Comparison of ENCODE assay signal across 16 mouse cellular contexts in genomic region chr7:105638776-105639175, GRCm38 (mm10). TPM values are rescaled to one million over a fixed set of nuclear protein-coding genes. Genes with fewer than 3 reads are reported as not detected.
DNase-seq lines count a peak whose midpoint lies in the region; ATAC-seq lines count a peak whose summit lies in the region.
"Had no signal": no experiment of that assay in that cellular context is flagged by ENCODE, and none has a peak within 500 bp of the region (broad histone marks: within the 10 kb centered on the region; RNA-seq: fewer than 3 reads in every experiment).

No protein-coding gene starts in this region.

- peak overlapping the region; percentile 86; the same call in 1 of the 2 replicates for H3K4me2 ChIP-seq in heart, embryonic 14.5 days (ENCODE audit: low read length)
- peak overlapping the region; percentile 92 for H3K4me2 ChIP-seq in liver, embryonic 11.5 days
- peak overlapping the region; percentile 86 for H3K4me2 ChIP-seq in embryonic facial prominence, embryonic 15.5 days (replicated peaks)

- H3K36me3 ChIP-seq in heart, embryonic 14.5 days (ENCODE audit: control insufficient read depth, insufficient read depth, low read length) = peaks cover 43% of the 10 kb centered on the region
- H3K36me3 ChIP-seq in liver, embryonic 11.5 days (ENCODE audit: control insufficient read depth, insufficient read depth, low read length) = peaks cover 15% of the 10 kb centered on the region; the same call in 1 of the 2 replicates
- H3K36me3 ChIP-seq in embryonic facial prominence, embryonic 15.5 days = peaks cover 43% of the 10 kb centered on the region
- H3K36me3 ChIP-seq in limb, embryonic 10.5 days = peaks cover 50% of the 10 kb centered on the region

- peak overlapping the region; percentile 83; the same call in 1 of the 2 replicates for H3K9ac ChIP-seq in heart, embryonic 14.5 days (ENCODE audit: low read length)
- H3K9ac ChIP-seq in liver, embryonic 11.5 days (ENCODE audit: low read depth, low read length) = no peak overlapping the region
- H3K9ac ChIP-seq in embryonic facial prominence, embryonic 15.5 days = no peak overlapping the region

- 93% methylated on average over 6 of the region's 6 CpGs for WGBS in heart, embryonic 14.5 days
- WGBS in liver, embryonic 11.5 days = 89% methylated on average over 6 of the region's 6 CpGs
- 88% methylated on average over 6 of the region's 6 CpGs for WGBS in embryonic facial prominence, embryonic 15.5 days
- 93% methylated on average over 6 of the region's 6 CpGs for WGBS in limb, embryonic 10.5 days

- no peaks in the 10 kb centered on the region for H3K9me3 ChIP-seq in heart, embryonic 14.5 days (ENCODE audit: control insufficient read depth, low read length)
- no peaks in the 10 kb centered on the region for H3K9me3 ChIP-seq in liver, embryonic 11.5 days (ENCODE audit: control insufficient read depth, low read length)
- no peaks in the 10 kb centered on the region for H3K9me3 ChIP-seq in embryonic facial prominence, embryonic 15.5 days (replicated peaks)
- no peaks in the 10 kb centered on the region for H3K9me3 ChIP-seq in limb, embryonic 10.5 days (replicated peaks)

- no peak for DNase-seq in heart, postnatal 14 days
- peak; percentile 27 for DNase-seq in liver, embryonic 11.5 days (ENCODE audit: low spot score)
- no peak for DNase-seq in liver
- DNase-seq in limb, embryonic 10.5 days (ENCODE audit: low spot score) = no peak
- DNase-seq in thymus, postnatal 10 days (ENCODE audit: low spot score in 2 of 2) = no peak
- DNase-seq: gastrocnemius, postnatal 36 days; kidney, postnatal 14 days; layer of hippocampus, postnatal 36 days; left cerebral cortex, postnatal 4 days; lung, adult 2 months; thymus, postnatal 14 days had no signal

- no peaks in the 10 kb centered on the region for H3K27me3 ChIP-seq in heart, embryonic 14.5 days (ENCODE audit: control insufficient read depth, insufficient read depth, low read length)
- H3K27me3 ChIP-seq in liver, embryonic 11.5 days (replicated peaks; ENCODE audit: control insufficient read depth, insufficient read depth, low read length) = no peaks in the 10 kb centered on the region
- no peaks in the 10 kb centered on the region for H3K27me3 ChIP-seq in embryonic facial prominence, embryonic 15.5 days
- H3K27me3 ChIP-seq in limb, embryonic 10.5 days (ENCODE audit: low read depth, poor library complexity, severe bottlenecking) = peaks cover 6% of the 10 kb centered on the region

- no peak for ATAC-seq in heart, embryonic 14.5 days (ENCODE audit: insufficient number of reproducible peaks, insufficient read depth, low FRiP score, low read depth)
- no peak for ATAC-seq in liver, embryonic 11.5 days (replicated peaks; ENCODE audit: low FRiP score)
- ATAC-seq in embryonic facial prominence, embryonic 15.5 days (ENCODE audit: insufficient number of reproducible peaks, low FRiP score, low TSS enrichment, low read depth) = no peak
- ATAC-seq: activated CD4-positive, CD25-positive, alpha-beta regulatory T cell, adult 4 months; CD4-positive, CD25-positive, alpha-beta regulatory T cell, adult 4 months had no signal

- intact Hi-C loops in heart, postnatal 14 days (cut with DNase I) = loop anchor here (5.0 kb wide), 1 partner anchor 151 kb away; no protein-coding TSS in a partner anchor

- no peak overlapping the region for H3K27ac ChIP-seq in heart, embryonic 14.5 days (replicated peaks in 1 of 2; ENCODE audit: control insufficient read depth in 1 of 2, insufficient read depth in 1 of 2, low read depth in 2 of 2, low read length in 2 of 2)
- no peak overlapping the region for H3K27ac ChIP-seq in liver, embryonic 11.5 days (ENCODE audit: low read depth, low read length)
- H3K27ac ChIP-seq in embryonic facial prominence, embryonic 15.5 days (replicated peaks) = no peak overlapping the region
- no peak overlapping the region for H3K27ac ChIP-seq in limb, embryonic 10.5 days

- H3K4me3 ChIP-seq in heart, embryonic 14.5 days (ENCODE audit: control insufficient read depth in 1 of 2, insufficient read depth in 1 of 2, low read depth in 1 of 2, low read length in 2 of 2) = no peak overlapping the region
- H3K4me3 ChIP-seq in liver, embryonic 11.5 days (ENCODE audit: low read depth, low read length) = no peak overlapping the region
- peak overlapping the region; percentile 85; the same call in 1 of the 2 replicates for H3K4me3 ChIP-seq in embryonic facial prominence, embryonic 15.5 days (replicated peaks)
- peak overlapping the region; percentile 82; the same call in 1 of the 2 replicates for H3K4me3 ChIP-seq in limb, embryonic 10.5 days

- peaks cover 6 to 30% of the 10 kb centered on the region in 2 experiments for H3K4me1 ChIP-seq in heart, embryonic 14.5 days (ENCODE audit: control insufficient read depth in 2 of 2, insufficient read depth in 2 of 2, low read length in 2 of 2)
- peaks cover 14% of the 10 kb centered on the region for H3K4me1 ChIP-seq in liver, embryonic 11.5 days (replicated peaks; ENCODE audit: control insufficient read depth, insufficient read depth, low read length)
- peaks cover 40% of the 10 kb centered on the region for H3K4me1 ChIP-seq in embryonic facial prominence, embryonic 15.5 days
- peaks cover 32% of the 10 kb centered on the region for H3K4me1 ChIP-seq in limb, embryonic 10.5 days

RNA-seq across cellular contexts. Expression of gene Timm10b, which starts 1.1 kb away (rescaled TPM):
- 169 and 182 TPM in 2 replicates for polyA plus RNA-seq in heart, embryonic 14.5 days (2014; fragmentation: Nextera tagmentation; extraction: Ambion mirVana)
- total RNA-seq in heart, postnatal 14 days (2021) = 10 to 100 TPM; 83.7 to 94.3 TPM
- 222 and 242 TPM in 2 replicates for polyA plus RNA-seq in liver, embryonic 11.5 days (2014; fragmentation: Nextera tagmentation; extraction: Ambion mirVana)
- 204 and 209 TPM in 2 replicates for polyA plus RNA-seq in embryonic facial prominence, embryonic 15.5 days (2015; fragmentation: Nextera tagmentation; extraction: Ambion mirVana)
- 173 and 196 TPM in 2 replicates for polyA plus RNA-seq in limb, embryonic 10.5 days (2016; fragmentation: Nextera tagmentation; extraction: Ambion mirVana)

RNA-seq across cellular contexts. Expression of gene Arfip2, which starts 1.4 kb away (rescaled TPM):
- 49.5 and 51.2 TPM in 2 replicates for polyA plus RNA-seq in heart, embryonic 14.5 days (2014; fragmentation: Nextera tagmentation; extraction: Ambion mirVana)
- total RNA-seq in heart, postnatal 14 days (2021) = 10 to 100 TPM; 22.0 to 22.9 TPM
- 42.7 and 50.1 TPM in 2 replicates for polyA plus RNA-seq in liver, embryonic 11.5 days (2014; fragmentation: Nextera tagmentation; extraction: Ambion mirVana)
- 96.7 and 97.7 TPM in 2 replicates for polyA plus RNA-seq in embryonic facial prominence, embryonic 15.5 days (2015; fragmentation: Nextera tagmentation; extraction: Ambion mirVana)
- polyA plus RNA-seq in limb, embryonic 10.5 days (2016; fragmentation: Nextera tagmentation; extraction: Ambion mirVana) = 60.0 and 67.4 TPM in 2 replicates

RNA-seq across cellular contexts. Expression of gene Gm45799, which starts 1.6 kb away (rescaled TPM):
- 44.9 and 50.4 TPM in 2 replicates for polyA plus RNA-seq in heart, embryonic 14.5 days (2014; fragmentation: Nextera tagmentation; extraction: Ambion mirVana)
- 1 to 10 TPM; 1.9 to 4.8 TPM for total RNA-seq in heart, postnatal 14 days (2021)
- 15.8 and 30.1 TPM in 2 replicates for polyA plus RNA-seq in liver, embryonic 11.5 days (2014; fragmentation: Nextera tagmentation; extraction: Ambion mirVana)
- polyA plus RNA-seq in embryonic facial prominence, embryonic 15.5 days (2015; fragmentation: Nextera tagmentation; extraction: Ambion mirVana) = 30.0 and 33.1 TPM in 2 replicates
- polyA plus RNA-seq in limb, embryonic 10.5 days (2016; fragmentation: Nextera tagmentation; extraction: Ambion mirVana) = 14.0 and 17.1 TPM in 2 replicates

RNA-seq across cellular contexts. Expression of gene Trim3, which starts 5.4 kb away (rescaled TPM):
- 22.4 and 26.3 TPM in 2 replicates for polyA plus RNA-seq in heart, embryonic 14.5 days (2014; fragmentation: Nextera tagmentation; extraction: Ambion mirVana)
- 10 to 100 TPM; 29.7 to 34.0 TPM for total RNA-seq in heart, postnatal 14 days (2021)
- polyA plus RNA-seq in liver, embryonic 11.5 days (2014; fragmentation: Nextera tagmentation; extraction: Ambion mirVana) = 13.7 and 15.4 TPM in 2 replicates
- polyA plus RNA-seq in embryonic facial prominence, embryonic 15.5 days (2015; fragmentation: Nextera tagmentation; extraction: Ambion mirVana) = 45.2 and 48.1 TPM in 2 replicates
- polyA plus RNA-seq in limb, embryonic 10.5 days (2016; fragmentation: Nextera tagmentation; extraction: Ambion mirVana) = 24.5 and 31.2 TPM in 2 replicates

RNA-seq across cellular contexts. Expression of gene Dnhd1, which starts 11.9 kb away (rescaled TPM):
- 0.51 and 0.70 TPM in 2 replicates for polyA plus RNA-seq in heart, embryonic 14.5 days (2014; fragmentation: Nextera tagmentation; extraction: Ambion mirVana)
- under 1 TPM; 0.67 to 0.76 TPM for total RNA-seq in heart, postnatal 14 days (2021)
- polyA plus RNA-seq in liver, embryonic 11.5 days (2014; fragmentation: Nextera tagmentation; extraction: Ambion mirVana) = 0.30 and 0.61 TPM in 2 replicates
- 1.1 and 2.8 TPM in 2 replicates for polyA plus RNA-seq in embryonic facial prominence, embryonic 15.5 days (2015; fragmentation: Nextera tagmentation; extraction: Ambion mirVana)
- polyA plus RNA-seq in limb, embryonic 10.5 days (2016; fragmentation: Nextera tagmentation; extraction: Ambion mirVana) = 0.31 and 1.1 TPM in 2 replicates
- polyA plus RNA-seq: erythroblast, embryonic 14.5 days had no signal

Comparison
In these comparisons a context has a peak if more than half of its experiments do, and no peak if none do; other contexts are left out.
1. H3K4me3 ChIP-seq: peak in embryonic facial prominence, embryonic 15.5 days (single experiment) and limb, embryonic 10.5 days (single experiment); none in heart, embryonic 14.5 days (0 of 2) and liver, embryonic 11.5 days (single experiment).
2. Peak in every context shown above with its lines, with median percentiles within 50 percentile points of each other: H3K4me2 ChIP-seq.